Mouse (Mus musculus) lung, postnatal 10 days (tissue): Measurements from ENCODE around the gene Tubgcp2.

ENCODE experiments used
- DNase-seq: peaks from one replicate; pipeline ENCODE4 v3.0.0; 2021

Tubgcp2 gene

DNA sequence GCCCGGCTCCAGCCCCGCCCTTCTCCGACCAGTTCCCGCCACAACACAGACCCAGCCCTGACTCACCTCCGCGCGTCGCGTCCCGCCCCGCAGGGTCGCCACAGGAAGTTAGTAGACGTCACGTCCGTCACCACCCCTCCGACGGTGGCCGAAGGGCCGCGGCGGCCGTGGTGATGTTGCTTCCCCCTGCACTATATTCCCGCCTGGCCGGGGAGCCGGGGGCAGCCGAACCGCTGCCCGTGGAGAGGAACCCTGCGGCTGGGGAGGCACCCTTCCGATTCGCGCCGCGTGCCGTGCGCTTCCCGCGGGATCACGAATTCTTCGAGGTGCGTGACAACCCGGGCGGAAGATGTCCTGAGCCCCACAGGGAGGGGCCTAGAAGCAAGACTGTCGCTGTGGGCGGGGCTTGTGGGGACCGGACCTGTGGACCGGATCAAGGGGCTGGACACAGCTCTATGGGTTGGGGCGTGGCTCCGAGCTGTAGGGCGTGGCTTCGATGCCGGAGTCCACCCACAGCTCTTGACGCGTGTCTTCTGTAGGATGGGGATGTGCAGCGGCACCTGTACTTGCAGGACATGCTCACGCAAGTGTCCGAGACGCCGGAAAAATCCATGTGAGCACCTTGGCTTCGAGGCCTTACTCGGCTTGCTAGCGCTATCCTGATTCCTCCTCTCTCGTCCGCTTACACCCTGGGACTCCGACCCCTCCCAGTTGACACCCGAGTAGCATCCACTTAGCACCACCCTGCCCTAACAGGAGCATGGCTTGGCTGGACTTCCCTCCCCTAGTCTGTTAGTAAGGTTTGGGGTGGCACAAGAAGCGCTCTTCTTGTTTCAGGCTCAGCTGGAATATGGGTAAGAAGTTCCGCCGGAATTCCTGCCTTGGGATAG lies at the start of gene Tubgcp2, which contains the start of gene Zfp511:
Gene Tubgcp2, minus strand, starts transcription at position 389 of the 890 bp plus-strand sequence.
Gene Zfp511, plus strand, starts transcription at position 111 of the 890 bp plus-strand sequence.
- DNase-seq = peak; percentile 98

DNA sequence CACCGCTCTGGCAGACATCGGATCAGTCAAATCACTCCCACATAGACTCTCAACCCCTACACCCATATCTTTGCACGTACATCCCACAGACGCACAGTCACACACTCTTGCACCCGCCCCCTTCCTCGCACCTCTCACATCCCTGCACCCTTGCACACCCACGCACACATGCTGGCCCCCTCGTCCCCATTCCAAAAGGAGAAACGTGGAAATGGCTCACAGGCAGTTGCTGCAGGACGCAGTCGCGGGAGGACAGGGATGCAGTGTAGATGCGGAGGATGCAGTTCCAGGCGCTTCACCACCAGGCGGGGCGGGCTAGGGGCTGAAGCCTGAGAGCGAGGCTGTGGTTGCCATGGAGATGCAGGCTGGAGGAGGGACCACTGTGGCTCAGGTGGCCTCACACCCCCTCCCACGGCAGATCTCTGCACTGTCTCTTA lies 45.8 kb upstream of the Tubgcp2 start, which contains the start of gene Caly:
Gene Caly, minus strand, starts transcription at position 307 of the 437 bp plus-strand sequence.
- peak; percentile 45 for DNase-seq

GRCm38 (mm10) chr7:140081408-140082241 lies 45.2 kb upstream of the Tubgcp2 start:
- DNase-seq = no peak

DNA sequence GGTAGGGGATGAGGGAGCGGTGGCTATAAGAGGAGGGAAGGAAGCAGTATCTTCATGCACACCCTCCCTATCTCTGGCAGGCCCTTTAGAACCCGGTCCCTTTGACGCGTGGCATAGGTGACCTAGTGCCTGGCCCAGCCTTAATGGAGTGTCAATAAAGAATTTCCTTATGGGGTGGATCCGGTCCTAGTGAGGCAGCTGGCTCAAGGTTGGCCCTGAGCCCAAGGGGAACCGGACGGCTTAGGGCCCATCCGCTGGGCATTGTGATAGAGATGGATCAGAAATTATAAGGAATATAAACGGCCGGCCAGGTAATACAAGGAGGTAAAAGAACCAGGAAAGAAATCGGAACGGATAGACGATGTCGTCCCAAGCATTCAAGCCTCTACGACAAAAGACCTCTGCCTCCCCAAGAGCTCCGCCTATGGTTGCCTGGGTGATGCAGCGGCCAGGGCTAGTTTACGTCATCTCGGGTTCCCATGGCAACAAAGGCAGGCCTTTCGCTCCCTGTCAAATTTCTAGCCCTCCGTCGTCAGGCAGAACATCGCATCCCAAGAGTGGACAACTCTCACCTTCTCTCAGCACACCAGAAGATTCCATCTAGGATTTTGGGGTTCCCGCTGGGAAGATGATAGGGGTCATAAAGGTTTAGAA lies 44.2 kb upstream of the Tubgcp2 start:
- DNase-seq = peak; percentile 81

DNA sequence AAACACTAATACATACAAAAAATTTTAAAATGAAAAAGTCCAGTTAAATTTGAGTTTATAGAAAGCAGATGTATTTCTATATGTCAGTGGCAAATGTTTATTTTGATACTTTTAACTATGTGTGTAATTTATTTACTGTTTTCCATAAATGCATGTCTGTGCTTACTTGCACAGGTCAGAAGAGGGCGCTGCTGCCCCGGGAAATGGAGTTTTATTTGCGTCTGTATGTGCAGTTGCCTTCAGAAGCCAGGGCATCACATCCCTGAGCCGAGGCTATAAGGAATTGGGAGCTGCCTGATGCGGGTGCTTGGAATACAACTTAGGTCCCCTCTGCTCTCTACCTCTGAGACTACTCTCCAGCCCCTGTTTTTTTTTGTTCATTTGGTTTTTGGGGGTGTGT lies 42.2 kb upstream of the Tubgcp2 start:
- DNase-seq = peak; percentile 71

DNA sequence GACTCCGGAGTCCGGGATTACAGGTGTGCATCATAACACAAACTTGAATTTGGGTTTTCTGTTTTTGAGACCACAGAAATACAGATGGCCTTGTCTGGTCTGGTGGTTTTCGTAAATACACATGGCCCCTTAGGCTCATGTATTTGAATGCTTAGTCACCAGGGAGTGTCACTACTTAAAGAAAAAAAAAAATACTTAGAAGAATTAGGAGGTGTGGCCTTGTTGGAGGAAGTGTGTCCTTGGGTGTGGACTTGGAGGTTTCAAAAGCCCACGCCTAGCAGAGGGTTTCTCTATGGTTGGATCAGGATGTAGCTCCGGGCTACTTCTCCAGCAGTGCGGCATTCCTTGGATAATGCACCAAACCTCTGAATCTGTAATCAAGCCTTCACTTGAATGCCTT lies 41.2 kb upstream of the Tubgcp2 start:
- no peak for DNase-seq

GRCm38 (mm10) chr7:140070042-140070711 lies 33.7 kb upstream of the Tubgcp2 start:
- DNase-seq = peak; percentile 30

DNA sequence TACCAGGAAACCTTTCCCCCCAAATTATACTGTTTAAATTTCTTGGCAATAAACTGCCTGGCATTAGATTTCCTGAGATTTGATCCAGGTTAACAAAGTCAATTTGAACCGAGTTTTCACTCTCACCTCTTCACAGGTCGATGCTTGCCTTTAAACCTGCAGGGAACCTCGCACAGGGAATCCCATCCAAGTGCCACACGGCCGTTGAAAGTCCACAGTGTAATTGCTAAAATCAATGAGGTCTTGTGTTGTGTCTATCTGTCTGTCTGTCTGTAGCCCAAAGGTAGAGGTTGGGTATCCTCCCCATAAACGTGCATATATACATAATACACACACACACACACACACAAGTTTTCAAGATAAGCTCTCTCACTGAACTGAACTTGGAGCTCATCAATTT lies 30.9 kb upstream of the Tubgcp2 start:
- DNase-seq = no peak

DNA sequence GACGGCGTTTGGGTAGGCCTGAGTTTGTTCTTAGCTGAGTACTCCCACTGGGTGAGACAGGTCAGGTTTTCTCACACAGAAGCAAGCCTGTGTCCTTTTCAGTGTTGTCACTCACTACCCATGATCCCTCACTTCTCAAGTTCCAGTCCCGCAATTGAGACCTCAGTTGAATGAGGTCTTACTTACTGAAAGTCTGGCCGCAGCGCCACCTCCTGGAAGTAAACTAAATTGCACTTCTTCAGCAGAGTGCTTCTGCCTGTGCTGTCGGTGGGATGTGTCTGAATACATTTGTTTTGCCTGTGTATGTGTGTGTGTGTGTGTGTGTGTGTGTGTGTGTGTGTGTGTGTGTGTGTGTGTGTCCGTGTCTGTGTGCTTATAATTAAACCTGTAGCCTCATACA lies 26.6 kb upstream of the Tubgcp2 start:
- peak; percentile 73 for DNase-seq

DNA sequence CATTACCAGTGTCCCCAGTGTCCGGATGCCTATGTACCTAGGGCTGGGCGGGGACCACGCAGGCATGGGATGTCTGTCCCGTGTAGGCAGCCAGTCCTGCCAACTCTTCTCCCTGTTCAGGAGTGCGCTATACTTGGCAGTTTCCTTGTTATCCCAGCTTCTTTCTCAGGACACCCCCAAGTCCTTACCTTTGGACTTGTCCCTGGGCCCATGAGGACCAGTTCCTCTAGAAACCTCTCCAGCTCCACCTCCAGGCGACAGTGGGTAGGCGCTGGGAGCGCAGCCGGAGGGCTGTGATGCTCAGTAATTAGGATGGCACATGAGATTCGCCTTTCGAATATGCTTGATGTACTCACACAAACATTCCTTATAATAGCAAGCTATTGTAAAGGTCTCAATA lies 25.8 kb upstream of the Tubgcp2 start:
- DNase-seq = peak; percentile 48

GRCm38 (mm10) chr7:140061832-140062130 lies 25.3 kb upstream of the Tubgcp2 start:
- DNase-seq = no peak

DNA sequence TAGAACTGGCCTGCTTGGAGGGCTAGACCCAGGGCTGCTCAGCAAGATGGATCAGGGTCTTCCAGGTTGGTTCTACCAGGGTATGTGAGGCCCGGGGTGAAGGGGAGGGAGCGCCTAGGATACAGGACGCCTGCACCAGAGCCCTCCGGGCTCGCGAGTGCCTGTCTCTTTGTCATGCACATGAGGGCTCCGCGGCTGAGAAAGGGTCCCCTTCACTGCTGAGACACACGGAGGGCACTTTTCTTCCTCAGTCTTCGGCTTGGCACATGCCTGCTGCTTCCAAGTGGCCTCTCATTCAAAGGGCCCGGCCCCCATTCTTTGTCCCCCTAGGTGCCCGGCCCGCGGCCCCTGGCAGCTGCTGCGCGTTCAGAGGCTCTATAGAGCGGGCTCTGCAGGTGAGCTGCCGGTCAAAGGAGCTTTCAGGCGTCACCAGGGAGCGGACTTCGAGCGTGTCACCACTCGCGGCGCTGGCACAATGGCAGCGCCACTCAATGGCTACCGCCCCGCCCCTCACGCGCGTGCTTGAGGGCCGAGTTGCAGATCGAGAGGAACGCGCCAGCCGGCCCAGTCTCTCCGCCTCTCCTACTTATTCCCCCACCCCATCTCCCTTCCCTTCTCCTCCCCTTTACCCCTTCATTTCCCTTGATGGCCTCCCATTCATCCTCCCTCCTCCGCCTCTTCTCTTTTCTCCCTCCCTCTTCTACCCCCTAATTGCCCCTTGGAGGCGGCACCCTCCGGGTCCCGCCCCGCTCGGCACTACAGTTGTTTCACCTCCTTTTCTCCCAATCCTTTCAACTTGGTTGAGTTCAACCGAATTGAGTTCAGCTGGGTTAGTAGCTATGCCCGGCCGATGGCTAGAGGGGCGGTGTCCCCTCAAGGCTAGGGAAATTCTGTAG lies 24.7 kb upstream of the Tubgcp2 start:
- DNase-seq = peak; percentile 45

DNA sequence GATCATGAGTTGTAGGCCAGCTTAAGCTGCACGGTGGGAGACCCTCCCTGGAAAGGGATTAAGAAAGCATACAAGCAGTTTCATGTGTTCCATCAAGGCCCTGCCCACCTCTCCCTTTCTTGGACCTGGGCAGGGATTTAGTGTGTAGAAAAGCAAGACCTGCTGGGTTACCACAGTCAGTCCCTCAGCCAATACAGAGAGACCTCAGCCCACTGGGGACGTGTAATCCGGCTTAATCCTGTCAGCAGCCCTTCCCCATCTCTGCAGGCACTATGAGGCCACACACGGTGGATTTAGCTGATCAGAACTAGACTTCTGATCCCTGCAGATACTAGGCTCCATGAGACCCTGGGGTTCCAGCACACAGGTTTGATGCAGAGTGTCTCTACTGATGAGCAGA lies 23.1 kb upstream of the Tubgcp2 start:
- DNase-seq = no peak

DNA sequence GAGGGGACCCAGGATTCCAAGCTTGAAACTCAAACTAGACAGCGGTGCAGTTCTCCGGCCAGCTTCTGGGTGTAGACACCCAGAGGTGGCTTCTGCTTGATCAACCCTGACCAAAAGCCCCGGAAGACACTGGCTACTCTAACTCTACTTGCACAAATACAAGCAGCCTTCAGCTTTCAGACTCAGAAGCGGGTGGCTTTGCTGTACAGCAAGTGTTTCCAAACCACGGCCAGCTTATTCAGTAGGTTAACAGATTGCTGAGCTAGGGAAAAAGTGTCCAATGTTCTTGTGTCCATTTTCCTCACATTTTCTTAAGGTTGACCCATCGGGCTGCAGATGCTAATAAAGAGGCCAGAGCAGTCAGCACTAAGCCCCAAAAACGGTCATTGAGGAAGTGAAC lies 22.1 kb upstream of the Tubgcp2 start:
- DNase-seq = no peak

DNA sequence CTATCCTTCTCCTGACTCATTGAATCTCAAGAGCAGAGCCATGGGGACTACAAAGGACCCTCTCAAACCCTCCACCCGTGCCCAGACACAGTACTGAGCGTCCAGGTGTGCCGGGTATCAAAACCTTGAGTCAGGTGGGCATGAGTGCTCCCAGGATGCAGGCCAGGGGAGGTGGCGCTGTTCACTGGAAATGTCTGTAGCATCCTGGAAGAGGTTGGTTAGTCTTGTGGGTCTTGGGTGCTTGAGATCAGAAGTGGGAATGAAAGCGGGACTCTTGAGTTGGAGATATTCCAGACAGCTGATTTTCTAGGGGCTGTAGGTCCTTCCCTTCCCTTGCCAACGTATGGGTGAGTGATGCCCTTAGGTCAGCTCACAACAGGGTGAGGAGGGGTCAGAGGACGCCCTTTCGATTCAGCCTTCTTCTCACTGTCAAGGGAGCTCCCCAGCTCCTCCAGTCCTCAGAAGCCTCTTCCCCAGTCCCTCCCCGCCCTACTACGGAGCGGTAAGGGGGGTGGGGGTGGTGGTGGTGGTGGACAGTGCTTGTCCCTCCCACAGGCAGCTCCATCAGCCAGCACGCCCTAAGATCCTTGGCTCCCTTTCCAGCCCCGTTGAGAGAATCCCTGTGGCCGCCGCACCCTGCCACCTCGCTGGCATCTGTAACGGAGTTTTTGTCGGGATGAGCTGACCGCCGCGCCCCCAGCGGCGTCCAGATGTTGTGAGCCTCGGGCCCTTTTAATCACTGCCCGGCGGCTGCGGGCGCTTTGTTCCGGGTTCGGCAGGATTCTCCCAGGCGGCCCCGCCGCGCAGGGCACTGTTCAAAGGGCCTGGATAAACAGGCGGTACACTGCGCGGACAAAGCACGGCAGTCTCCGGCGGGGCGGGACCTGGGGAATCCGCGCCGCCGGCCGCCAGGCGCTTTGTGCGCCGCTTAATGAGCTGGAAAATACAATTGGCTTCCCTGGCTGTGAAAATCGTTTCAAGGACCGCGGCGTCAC lies 21.2 kb upstream of the Tubgcp2 start:
- peak; percentile 48 for DNase-seq

DNA sequence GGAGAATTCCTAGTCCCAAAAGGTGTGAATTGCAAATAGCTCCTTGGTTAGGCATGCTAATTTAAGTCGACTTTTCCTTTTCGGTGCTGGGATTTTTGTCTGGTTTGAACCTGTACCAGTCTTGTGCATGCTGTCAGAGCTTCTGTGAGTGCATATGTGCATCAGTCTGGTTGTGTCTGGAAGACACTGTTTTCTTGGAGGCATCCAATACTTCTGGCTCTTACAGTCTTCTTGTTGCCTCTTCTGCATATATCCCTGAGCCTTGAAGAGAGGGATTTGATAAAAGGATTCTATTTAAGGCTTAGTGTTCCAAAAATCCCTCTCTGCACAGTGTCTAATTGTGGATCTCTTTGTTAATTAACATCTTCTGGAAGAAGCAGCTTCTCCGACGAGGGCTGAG lies 17.7 kb upstream of the Tubgcp2 start:
- no peak for DNase-seq

GRCm38 (mm10) chr7:140049115-140049689 lies 12.7 kb upstream of the Tubgcp2 start:
- peak; percentile 39 for DNase-seq

DNA sequence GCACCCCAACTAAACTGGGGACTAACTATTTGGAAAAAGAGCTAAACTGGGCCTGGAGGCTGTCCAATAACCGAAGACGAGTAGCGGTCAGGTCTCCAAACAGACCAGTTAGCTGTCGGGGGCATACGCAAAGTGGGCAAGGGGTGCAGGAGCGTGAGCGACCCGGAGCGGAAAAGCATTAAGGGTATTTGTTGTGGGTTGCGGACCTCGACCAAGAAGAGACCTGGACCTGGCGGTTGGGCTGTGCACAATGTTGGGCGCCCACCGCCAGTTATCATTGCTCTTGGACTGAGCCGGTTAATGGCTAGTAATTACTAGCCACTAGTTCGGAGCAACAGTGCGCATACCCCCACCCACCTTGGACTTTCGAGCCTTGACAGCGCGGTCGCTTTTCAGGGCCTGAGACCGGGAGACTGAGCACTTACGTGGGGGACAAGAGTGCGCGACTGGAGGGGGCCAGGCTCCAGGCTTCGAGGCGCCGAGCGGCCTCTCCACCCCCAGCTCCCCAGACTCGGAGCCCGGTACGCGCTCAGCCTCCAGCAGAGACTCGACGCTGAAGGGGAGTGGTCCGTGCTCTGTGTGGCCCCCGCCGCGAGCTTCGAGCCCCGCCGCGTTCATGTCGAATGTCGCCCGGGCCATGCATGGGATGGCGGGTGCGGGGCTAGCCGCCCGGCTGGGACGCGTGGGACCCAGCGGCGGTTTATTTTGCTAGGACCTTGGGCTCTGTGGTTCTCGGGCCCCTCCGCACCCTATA lies 12.1 kb upstream of the Tubgcp2 start, which contains the start of gene Msx3:
Gene Msx3, minus strand, starts transcription at position 729 of the 754 bp plus-strand sequence.
- DNase-seq = no peak

DNA sequence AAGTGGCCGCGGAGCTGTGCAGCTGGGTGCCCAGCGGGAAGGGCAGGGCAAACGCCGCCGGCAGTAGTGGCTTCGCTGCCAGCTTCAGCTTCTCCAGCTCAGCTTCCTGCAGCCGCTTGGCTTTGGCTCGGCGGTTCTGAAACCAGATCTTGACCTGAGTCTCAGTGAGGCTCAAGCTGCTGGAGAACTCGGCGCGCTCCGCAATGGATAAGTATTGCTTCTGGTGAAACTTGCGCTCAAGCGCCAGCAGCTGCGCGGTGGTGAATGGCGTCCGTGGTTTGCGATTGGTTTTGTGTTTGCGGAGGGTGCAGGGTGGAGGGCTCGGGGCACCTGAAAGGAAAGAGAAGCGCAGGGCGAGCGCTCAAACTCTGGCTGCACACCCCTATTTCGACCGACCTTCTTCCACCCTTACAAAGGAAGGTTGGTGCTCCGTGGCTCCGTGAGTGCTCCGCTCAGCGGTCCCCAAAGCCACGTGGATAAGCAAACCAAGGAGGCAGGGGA lies 11.4 kb upstream of the Tubgcp2 start:
- peak; percentile 12 for DNase-seq
